Mouse (Mus musculus) neural tube, embryonic 10.5 days (tissue): ENCODE measurements around the gene Cd247.

Source experiments
- DNase-seq: peaks from one replicate; pipeline ENCODE4 v3.0.0-alpha.2; 2017; ENCODE audit warnings: low spot score; ENCODE audit errors: extremely low spot score

Gene Cd247

GRCm38 (mm10) chr1:165908806-165909205, 120.3 kb downstream of the Cd247 start:
- no peak for DNase-seq

GRCm38 (mm10) chr1:165909471-165909870, 121.0 kb downstream of the Cd247 start:
- no peak for DNase-seq

- DNase-seq, result no peak
These were observed 125.4 kb downstream of the Cd247 start for GRCm38 (mm10) chr1:165913720-165914415.

- no peak for DNase-seq
These were observed 125.9 kb downstream of the Cd247 start for GRCm38 (mm10) chr1:165914416-165914801.

GRCm38 (mm10) chr1:165921026-165921425, 132.5 kb downstream of the Cd247 start:
- DNase-seq, result no peak

GRCm38 (mm10) chr1:165922488-165922887, 134.0 kb downstream of the Cd247 start:
- DNase-seq, result no peak

GRCm38 (mm10) chr1:165925207-165925606, 136.7 kb downstream of the Cd247 start:
- no peak for DNase-seq
